Mouse (Mus musculus): ENCODE measurements around the gene Hhat.

The Hhat gene

DNA sequence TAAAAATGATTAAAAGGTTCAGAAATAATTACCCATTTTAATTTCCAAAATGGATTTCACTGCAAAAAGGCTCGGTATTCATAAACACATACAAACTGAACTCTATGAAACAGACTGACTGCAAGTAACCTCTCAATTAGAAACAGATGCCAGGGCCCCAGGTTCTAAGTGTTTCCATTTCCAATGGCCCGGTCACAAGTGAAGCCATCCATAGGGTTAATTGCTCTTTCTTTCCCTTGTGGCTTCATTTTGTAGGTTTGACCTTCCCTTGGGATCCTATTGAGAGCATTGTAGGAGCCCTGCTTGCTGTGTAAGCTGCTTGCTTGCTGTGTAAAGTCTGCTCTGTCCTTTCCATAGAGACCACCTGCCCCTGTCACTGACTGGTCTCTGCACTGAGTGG lies 123.7 kb downstream of the Hhat start:
- no peak for DNase-seq

GRCm38 (mm10) chr1:192642126-192642525 lies 128.9 kb downstream of the Hhat start:
- DNase-seq = no peak

GRCm38 (mm10) chr1:192639175-192639574 lies 131.8 kb downstream of the Hhat start:
- no peak for DNase-seq

DNA sequence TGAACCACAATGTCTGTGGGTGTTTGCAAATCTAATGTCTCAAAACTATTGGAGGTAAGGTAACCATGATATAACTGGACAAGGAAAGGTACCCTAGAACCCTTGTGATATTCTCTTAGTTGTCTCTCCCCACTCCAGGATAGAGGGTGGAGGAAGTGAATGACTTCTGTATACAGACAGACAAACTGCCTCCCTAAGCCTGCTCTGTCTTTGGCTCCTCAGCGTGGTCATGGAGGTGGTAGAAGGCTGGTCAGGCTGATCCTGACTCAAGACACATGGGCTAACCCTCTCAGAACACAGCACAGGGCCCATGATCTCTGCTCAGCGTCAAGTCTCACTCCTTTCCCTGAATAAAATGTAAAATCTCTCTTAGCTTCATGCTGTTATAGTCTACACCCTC lies 149.2 kb downstream of the Hhat start:
- DNase-seq = no peak

DNA sequence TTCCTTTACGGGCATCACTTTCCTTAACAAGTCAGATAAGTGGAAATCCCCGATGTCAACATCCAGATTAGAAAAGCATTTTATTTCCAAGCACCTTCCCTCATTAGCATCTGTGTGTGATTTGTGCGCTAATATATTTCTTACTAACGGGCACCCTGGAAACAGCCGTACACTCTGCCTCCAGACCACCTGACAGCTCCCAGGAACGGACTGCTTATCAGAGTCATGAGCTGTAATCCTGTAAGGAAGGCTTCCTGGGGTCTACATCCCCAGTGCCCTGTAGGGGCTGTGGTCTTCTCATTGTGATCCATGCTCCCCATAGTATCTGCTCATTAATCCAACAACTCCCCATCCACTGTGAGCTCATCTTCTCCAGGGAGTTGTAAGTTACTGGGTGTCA lies 157.8 kb downstream of the Hhat start:
- no peak for DNase-seq

DNA sequence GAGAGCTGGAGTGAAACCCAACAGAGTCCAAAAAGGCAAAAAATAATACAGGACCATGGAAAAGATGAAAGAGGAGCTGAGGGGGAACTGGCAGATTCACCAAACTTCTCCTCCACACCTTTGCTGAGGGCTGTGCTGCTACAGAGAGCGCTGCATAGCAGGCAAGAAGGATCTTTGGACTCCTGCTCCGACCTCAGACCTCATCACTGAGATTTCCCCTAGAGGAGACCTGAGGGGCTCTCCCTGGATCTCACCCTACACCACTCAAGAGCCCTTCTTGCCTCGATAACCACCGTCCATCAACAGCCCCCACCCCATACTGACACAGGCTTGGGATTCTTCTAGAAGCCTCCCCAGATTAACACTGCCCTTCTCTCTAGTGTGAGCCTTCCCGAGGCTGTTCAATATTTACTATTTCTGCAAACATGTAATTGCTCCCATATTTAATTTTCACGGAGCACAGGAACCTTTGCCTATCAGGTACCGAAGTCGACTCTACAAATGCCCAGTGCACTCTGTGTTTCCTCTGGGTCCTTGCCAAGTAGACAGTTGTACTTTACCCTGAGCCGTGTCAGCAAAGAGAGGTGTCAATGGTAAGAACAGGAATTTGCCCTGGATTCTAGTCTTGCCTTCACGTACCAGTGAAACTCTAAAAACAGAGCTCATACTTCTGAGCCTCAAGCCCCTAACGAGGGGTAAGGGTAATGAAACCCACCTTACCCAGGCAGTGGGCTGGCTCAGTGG lies 158.9 kb downstream of the Hhat start:
- no peak for DNase-seq

DNA sequence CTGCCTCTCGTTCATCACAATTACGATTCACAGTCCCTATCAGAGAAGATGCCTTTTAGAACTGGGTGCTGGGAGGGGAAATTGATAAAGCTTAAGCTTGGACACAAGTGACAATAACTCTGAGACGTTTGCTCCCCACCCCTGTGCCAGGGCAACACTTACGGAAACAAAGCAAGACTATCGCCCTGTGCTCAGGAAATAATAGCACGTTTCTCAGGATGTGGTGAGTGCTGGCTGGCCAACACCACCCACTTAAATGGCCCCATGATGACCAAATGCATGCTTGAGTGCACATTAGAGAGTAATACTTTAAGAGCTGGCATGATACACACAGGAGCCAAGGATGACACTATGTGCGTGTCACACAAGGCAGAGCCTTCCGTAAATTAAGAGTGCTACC lies 164.1 kb downstream of the Hhat start:
- no peak for DNase-seq

DNA sequence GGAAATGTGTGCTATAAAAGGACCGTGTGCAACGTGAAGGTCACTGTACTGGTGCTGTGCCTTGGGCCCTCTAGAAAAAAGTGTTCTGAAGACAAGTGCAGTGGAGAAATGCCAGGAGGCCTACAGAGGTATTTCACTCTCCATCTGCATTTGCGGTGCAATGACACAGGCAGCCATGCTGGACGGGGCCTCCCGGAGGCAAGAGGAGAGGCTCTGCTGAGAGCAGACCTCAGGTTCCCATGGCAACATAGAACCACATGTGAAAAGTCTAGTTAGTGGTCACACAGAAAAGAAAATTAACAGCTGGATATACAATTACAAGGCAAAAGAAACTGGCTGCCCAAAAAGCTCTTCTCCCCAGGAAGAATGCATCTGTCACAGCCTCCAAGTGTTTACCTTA lies 166.6 kb downstream of the Hhat start:
- no peak for DNase-seq

DNA sequence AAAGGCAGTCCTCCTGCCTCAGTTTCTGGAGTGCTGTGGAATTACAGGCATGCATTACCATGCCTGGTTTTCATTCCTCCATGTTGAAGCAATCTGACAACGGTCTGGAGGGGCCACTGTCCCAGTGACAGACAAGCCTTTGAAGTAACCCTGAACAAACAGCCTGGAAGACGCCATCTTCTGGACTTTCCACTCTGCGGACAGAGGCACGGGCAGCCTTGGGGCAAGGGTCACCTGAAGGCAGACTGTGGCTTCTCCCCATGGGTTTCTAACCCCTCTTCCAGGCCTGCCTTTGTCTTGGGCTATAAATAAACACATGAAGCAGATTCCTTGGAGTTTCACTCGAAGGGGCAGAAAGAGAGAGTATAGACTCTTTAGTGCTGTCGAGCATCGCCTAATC lies 167.5 kb downstream of the Hhat start:
- DNase-seq = no peak

GRCm38 (mm10) chr1:192601206-192601605 lies 169.8 kb downstream of the Hhat start:
- no peak for DNase-seq

DNA sequence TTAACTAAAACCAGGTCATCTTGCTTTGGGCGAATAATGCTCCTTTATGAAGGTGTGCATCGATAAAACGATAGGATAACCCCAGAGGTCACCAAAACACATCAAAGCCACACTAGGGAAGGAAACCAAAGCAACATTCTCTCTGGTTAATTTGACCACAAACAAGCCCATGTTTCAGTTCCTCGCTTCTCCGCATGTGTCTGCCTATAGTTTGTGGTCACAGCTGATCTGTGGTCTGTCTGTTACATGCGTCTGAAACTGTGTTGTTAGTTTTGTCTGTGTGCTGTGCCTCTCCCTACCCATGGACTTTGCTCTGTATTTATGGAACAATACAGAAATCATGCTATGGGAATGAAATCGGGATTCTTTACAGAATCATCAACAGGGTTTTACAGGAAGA lies 171.3 kb downstream of the Hhat start:
- no peak for DNase-seq

- DNase-seq = peak; percentile 89
These were observed 172.6 kb downstream of the Hhat start for GRCm38 (mm10) chr1:192598380-192598779.

- no peak for DNase-seq
These were observed 175.6 kb downstream of the Hhat start for GRCm38 (mm10) chr1:192595426-192595825.

DNA sequence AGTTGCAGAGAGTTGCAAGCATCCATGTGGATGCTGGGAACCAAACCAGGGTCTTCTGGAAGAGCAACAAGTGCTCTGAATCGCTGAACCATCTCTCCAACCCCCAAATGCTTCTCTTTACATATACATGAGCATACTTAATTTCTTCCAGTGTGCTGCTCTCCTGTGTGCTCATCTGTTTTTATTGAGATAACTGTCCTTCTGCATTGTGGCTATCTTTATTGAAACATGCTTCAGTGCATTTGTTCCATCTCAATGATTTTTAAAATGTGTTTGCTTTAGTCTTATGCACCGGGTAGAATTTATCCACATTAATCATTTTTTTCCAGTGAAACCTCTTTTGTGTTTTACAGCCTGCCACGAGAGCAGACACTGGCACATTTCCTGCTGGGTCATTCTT lies 177.5 kb downstream of the Hhat start:
- no peak for DNase-seq

DNA sequence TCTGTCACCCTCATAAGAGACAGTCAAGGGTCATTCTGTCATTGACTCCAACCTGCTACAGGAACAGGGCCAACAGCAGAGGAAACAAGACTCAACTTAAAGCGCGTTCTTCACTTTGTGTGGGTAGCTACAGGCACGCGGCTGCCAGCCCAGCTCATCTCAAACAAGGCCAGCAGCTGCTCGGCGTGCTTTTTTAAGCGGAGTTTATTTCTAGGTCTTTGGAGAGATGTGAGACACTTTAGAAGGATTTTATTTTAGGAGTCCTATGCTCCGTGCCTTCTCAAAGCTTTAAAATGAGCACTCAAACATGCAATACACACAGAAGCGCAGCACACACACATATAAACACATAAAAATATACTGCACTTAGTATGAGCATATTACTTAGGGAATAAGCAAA lies 183.6 kb downstream of the Hhat start:
- DNase-seq = no peak

DNA sequence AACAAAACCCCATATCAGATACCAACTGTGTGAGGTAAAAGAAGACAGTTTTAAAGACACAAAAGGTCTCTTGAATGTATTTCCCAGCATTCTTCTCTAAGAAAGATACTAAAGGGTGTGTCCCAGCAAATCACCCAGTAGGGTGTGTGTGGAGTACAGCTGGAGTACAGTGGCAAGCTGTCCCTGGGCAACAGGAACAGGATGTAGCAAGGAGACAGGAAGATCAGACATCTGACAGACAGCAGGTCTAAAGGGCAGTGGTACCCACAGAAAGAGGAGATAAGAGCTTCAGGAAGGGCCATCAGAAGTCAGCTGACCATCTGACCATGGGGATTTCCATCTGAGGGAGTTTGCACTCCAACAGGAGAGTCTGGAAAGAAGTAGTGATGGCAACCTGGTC lies 185.7 kb downstream of the Hhat start:
- no peak for DNase-seq

GRCm38 (mm10) chr1:192582921-192583320 lies 188.1 kb downstream of the Hhat start:
- DNase-seq = no peak

GRCm38 (mm10) chr1:192564691-192565090 lies 206.3 kb downstream of the Hhat start:
- no peak for DNase-seq

- DNase-seq = no peak
These were observed 211.7 kb downstream of the Hhat start for GRCm38 (mm10) chr1:192559341-192559740.

DNA sequence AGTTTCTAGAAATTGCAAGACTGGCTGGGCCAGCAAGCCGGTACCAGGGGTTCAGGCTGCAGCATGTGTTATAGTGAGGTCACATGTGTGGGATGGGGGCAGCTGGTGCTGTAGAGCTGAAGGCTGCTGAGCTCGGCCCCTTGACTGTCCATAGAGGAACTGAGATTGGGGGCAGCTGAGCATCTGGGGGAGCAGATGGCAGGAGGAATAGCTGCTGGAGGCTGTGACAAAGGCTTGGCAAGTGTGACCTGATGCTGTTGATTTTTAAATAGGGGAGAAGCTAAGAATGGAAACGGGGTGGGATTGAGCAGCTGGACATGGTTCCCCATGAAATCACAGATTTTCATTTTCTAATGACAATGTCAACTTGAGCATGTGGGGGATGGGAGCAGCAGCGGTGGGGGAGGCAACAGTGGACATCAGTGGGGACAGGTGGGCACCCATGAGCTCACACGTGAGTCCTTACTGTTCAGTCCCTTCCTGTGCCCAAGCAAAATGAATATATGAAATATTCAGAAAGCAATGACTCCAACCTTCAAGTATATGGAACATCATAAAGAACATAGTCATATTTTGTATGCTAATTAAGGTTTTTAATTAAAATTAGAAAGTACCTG lies 212.9 kb downstream of the Hhat start:
- no peak for DNase-seq

DNA sequence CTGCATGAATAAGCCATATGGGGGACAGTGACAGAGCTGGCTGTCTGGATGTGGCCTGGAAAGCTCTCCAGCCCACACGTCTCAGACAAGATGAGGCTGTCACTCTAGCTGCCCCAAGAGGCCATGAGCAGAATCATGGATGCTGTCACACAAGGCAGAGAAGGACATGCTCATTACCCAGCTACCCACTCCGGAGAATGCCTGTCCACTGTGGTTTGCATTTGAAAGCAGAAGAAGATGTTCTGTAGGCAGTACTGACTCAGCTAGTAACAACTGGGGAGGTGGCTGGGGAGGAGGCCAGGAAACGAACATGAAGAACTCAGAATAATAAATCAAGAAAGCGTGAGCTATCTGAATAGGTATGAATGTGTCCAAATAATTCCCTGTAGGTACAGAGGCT lies 215.5 kb downstream of the Hhat start:
- no peak for DNase-seq

DNA sequence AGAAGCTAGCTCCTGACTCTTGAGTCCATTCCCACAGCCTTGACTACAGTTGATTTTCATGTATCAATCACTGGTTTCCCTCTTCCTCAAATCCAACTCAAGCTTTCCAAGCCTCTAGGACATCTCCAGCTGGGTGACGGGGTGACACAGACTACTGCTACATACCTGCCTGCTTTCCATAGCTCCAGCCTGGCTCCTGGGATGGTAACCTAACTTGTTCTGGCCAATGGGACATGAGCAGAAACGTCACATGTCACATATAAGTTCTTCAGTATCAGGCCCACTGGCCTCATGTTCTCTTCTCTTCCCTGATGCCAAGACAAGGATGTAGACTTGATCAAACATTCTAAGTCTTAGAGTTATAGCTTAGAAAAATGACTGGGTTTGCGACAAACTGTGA lies 220.5 kb downstream of the Hhat start:
- DNase-seq = no peak

GRCm38 (mm10) chr1:192546843-192547242 lies 224.2 kb downstream of the Hhat start:
- DNase-seq = peak; percentile 18

- DNase-seq = no peak
These were observed 226.1 kb downstream of the Hhat start for GRCm38 (mm10) chr1:192544901-192545300.

DNA sequence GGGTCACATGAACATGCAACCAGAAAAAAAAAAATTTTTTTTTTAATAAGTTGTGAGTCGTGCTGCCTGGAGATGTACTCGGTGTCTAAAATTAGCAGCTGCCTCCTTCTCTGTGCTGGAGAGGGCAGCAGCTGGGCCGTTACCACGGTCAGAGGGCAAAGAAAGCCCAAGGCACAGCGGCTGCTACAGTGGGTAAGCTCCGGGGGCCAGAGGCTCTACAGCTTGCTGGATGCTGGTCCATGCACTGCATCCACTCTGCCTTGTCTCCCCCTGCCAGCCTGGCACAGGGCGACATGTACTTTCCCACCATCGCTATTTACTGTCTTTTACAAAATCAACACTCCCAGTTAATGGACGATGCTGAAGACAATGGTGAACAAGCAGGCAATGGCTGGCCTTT lies 226.9 kb downstream of the Hhat start:
- DNase-seq = no peak

All from cerebellum, adult 11 months (tissue).